Mouse (Mus musculus) right cerebral cortex, postnatal 14 days (tissue): ENCODE data around the gene Brpf3.

Source experiments
- DNase-seq: peaks from one replicate; pipeline ENCODE4 v3.0.0; 2022

The Brpf3 gene

DNA sequence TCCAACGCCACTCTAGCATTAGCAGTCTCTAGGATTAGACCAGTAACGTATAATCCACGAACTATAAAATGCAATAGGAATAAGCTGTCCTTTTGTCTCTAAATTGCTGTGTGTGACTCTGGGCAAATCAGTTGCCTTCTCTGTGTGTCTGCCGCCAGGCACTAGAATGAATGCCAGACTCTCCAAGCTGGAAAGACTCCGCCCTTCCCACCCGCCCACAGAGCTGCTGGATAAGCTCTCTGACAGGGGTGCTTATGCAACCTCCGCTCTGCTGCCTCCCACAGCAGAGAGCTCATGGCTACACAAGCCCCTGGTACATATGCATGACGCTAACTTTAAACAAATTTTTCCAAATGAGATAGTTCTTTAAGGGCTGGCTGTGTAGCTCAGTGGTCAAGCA is 74.4 kb downstream of the Brpf3 start:
- peak; percentile 63 for DNase-seq

- no peak for DNase-seq
Observed at GRCm38 (mm10) chr17:28876331-28876730, 75.4 kb downstream of the Brpf3 start.

DNA sequence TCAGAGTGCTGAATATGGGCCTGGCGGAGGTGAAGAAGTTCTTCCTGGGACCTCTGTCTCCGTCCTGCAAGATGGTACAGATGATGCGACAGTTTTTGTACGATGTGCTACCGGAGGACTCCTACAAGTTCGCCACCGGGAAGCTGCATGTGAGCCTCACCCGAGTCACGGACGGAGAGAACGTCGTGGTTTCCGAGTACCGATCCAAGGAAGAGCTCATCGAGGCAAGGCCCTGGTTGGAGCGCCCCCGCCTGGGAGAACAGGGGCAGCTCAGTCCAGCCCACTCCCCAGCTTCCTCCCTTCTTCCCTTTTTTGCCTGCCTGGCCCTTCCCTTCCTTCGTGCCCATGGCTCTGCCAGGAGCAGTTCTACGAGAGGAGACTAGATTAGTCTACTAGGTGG is 75.9 kb downstream of the Brpf3 start:
- peak; percentile 61 for DNase-seq

DNA sequence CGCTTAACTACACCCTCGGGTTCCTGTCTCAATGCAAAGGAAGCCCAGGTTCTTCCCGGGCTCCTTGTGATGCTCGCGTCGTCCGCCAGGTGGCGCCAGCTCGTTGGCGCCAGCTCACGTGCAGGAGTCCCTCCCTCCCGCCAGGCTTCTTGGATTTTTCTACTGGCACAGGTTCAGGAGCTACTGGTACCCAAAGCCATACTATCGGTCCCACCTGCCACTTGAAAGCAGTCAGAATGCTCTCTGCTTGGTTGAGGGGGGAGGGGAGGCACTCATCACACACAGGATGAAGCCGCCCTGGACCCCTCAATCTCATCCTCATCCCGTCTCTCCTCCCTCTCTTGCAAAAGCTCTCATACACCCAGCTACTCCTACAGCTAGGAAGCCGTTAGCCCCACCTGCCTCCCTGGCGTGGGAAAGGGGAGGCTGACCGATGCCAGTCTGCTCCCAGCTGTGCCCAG is 79.1 kb downstream of the Brpf3 start:
- peak; percentile 81 for DNase-seq

DNA sequence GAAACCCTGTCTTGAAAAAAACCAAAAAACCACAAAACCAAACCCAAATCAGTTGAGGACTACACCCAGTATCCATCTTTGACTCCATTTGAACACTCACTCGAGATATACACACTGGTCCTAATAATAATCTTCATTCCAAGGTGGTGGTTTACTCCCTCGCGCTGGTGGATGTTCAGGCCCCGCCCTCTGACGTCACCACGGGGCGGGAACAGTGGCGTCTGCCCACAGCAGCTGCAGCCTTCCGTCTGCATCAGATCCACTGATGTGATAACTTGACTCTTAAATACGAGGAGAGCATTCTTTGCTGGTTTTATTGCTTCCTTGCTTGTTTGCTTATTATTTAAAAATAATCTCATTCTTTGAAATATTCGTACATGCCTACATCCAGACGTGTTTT is 81.4 kb downstream of the Brpf3 start:
- peak; percentile 62 for DNase-seq

- DNase-seq = no peak
Observed at GRCm38 (mm10) chr17:28882810-28883209, 81.9 kb downstream of the Brpf3 start.

- DNase-seq = no peak
Observed at GRCm38 (mm10) chr17:28883941-28884516, 83.1 kb downstream of the Brpf3 start.

GRCm38 (mm10) chr17:28885231-28885630 is 84.3 kb downstream of the Brpf3 start:
- no peak for DNase-seq

DNA sequence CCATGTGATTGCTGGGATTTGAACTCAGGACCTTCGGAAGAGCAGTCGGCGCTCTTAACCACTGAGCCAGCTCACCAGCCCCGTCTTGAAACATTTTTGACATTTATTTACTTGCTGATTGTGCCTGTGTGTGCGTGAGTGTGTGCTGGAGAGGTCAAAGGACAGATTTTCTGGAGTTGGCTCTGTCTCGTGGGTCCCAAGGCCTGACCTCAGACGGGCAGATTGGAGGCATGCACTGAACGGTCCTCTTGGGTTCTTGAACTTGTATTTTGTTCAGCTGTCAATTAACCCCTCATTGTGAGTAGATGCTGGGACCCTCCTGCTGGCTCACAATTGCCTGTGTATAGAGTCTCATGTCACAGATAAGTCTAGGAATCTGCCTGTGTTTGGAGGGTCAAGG is 85.4 kb downstream of the Brpf3 start:
- DNase-seq = no peak
